Mouse (Mus musculus): ENCODE results near the gene Apoe.
A peak's percentile ranks its signal among the peaks of the same experiment; 100 is the strongest.

The Apoe gene

GRCm38 (mm10) chr7:19715239-19716054 lies 16.5 kb upstream of the Apoe start, which contains the start of gene Tomm40:
Gene Tomm40, minus strand, starts transcription at chr7:19715438.
- peak; percentile 95 to 99 for DNase-seq

DNA sequence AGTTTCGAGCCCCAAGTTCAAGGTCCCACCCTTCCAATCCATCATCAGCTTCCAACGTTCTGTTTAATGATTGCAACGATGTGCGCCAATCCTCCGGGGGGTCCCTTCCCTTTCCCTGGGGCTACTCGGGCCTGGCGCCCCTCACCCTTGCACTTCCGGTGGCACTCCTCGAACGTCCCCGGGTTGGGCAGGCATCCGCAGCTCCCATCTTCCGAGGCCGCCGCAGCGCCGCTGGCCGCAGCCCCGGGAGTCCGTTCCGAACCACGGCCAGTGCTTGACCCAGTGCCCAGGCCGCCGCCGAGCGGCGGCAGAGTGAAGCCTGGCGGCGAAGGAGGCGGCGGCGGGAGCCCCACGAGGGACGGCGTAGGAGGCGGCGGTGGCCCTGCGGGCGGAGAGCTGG lies 15.8 kb upstream of the Apoe start:
- no peak for DNase-seq

GRCm38 (mm10) chr7:19713598-19713997 lies 14.6 kb upstream of the Apoe start:
- no peak for DNase-seq

GRCm38 (mm10) chr7:19713196-19713595 lies 14.2 kb upstream of the Apoe start:
- peak in 1 of 2 experiments; percentile 34 for DNase-seq

GRCm38 (mm10) chr7:19712414-19712813 lies 13.4 kb upstream of the Apoe start:
- DNase-seq, result no peak

DNA sequence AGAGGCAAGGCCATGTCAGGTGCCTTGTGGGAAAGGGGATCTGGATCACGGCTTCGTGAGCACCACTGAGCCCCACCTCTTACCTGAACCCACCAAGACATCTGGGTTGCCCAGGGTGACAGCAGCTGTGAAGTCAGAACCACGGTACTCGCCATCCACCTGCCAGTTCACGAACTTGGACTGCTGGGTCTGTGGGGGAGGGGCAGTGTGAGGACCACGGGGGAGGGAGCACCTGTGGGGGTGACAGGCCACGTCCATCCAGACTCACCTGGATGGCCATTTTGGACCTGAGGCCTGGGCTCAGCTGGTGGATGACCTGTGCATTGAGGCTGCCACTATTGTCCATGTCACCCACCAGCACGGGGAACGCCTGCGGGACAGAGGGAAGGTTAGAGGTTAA lies 11.7 kb upstream of the Apoe start:
- no peak for DNase-seq

DNA sequence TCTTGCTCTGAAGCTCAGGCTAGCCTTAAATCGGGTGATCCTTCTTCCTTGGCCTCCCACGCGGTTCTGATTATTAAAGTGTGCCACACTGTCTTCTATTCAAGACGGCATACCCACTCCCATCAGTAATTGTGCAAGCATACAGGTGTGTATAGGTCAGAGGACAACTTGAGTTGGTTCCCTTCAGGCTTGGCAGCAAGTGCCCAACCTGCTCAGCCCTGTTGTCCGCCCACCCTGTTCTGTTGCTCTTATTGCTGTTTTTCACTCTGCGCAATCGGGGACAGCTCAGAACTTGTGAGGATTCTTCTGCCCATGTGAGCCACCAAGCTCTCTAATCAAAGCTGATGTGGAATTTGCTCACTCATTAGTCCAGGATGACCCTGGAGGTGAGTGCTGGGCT lies 6.3 kb upstream of the Apoe start:
- no peak for DNase-seq

DNA sequence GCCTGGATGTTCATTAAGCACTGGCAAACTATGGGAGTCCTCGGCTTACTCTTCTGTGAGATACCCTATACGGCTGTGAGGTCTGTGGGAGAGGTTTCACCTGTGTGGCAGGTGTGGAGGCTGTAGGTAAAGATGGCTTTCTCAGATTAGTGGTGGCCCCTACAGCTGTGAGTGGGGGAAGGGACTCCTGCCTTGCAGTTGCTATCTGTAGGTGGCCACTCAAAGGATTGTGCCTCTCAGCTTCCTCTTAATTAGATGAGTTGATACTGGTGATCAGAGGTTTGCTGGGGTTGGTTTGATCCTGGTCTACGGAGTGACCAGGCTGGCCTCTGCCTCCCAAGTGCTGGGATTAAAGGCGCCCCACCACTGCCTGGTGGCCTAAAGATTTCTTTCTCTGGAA lies 5.5 kb upstream of the Apoe start:
- no peak for DNase-seq

DNA sequence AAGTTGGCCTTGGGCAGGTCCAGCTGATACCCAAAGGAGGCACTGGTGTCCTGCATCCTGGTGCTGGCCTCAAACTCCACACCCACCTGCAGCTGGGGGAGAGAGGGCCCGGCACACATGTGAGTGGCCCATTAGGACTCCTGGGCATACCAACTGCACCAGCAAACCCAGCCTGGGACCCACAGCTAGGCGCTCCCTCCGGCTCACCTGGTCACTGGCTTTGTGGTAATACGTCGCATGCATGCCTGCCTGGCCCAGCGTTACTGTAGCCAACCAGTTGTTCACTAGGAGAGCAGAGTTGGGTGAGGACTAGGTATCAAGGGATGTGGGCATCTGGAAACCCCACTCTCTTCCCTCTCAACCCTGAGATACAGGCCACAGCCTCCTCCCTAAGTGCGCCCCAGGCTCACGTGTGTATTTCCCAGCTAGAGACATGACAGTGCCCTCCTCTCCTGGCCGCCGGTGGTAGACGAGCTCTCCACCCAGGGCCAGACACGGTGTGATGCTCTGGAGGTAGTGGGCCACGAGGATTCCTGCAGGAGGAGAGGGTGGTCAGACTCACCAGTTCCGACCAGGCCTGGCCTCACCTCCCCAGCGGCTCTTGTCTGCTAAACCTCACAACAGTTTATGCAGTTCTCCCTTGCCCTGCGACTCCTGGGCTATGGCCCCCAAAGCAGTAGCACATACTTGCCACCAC lies 4.0 kb upstream of the Apoe start:
- DNase-seq, result no peak

- DNase-seq, result peak; percentile 59 to 65
Observed at GRCm38 (mm10) chr7:19701069-19701761, 2.2 kb upstream of the Apoe start.

DNA sequence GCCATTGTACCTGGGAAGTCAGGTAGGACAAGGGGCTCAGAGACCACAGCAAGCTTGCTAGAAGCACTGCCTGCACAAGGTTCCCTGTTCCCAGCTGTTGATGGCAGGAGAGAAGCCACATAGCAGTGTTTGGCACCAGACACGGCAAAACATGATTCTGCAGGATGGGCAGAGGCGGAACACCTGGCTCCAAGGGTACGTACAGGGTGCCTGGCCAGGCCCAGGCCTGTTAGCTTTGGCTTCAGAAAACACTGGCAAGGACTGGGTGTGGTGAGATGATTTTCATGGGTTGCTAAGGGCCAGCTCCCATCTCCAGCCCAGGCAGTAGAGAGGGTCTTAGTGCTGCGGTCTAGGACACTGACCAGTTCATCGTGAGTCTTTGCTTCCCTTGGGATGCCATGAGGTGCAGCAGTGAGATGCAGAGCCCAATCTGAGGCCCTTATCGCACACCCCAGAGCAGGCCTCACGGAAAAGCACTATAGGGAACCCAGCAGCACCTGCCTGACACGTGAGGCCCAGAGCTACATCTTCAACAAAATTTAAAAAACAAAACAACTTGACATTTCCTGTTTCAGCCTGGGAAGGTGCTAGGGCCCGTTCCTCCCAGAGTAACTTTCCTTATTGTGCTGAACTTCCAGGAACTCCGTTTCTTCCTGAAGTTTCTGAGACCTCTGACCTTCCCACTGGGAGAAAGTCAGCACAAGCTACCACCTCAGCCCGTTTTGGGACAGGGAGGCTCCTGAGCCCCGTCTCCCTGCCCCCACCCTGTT lies 1.5 kb upstream of the Apoe start:
- DNase-seq, result no peak

DNA sequence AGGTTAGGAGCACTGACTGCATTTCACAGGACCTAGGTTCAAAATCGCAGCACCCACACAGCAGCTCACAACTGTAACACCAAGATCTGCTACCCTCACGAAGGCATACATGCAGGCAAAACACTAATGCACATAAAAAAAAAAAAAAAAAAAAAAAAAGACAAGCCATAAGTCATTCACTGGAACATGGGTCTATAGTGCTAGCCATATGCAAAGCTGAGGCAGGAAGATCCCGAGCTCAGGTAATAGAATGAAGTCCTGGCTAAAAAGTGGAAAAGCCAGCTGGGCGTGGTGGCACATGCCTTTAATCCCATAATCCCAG lies 800 bp upstream of the Apoe start:
- no peak for DNase-seq

GRCm38 (mm10) chr7:19697949-19698906 lies 760 bp downstream of the Apoe start:
- DNase-seq, result no peak

DNA sequence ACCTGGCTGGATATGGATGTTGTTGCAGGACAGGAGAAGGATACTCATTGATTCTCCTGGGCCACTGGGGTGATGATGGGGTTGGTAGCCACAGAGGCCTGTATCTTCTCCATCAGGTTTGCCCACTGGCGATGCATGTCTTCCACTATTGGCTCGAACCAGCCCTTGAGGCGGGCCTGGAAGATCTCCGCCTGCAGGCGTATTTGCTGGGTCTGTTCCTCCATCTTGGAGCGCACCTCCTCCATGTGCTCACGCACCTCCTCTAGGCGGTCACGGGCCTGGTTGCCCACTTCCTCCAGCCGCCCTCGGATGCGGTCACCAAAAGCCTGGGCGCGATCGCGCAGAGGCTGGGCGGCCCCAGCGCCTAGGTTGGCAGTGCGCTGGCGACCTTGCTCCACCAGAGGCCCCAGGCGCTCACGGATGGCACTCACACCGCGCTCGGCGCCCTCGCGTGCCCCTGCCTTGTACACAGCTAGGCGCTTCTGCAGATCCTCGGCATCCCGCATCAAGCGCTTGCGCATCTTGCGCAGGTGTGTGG lies 2.6 kb downstream of the Apoe start:
- DNase-seq, result no peak

DNA sequence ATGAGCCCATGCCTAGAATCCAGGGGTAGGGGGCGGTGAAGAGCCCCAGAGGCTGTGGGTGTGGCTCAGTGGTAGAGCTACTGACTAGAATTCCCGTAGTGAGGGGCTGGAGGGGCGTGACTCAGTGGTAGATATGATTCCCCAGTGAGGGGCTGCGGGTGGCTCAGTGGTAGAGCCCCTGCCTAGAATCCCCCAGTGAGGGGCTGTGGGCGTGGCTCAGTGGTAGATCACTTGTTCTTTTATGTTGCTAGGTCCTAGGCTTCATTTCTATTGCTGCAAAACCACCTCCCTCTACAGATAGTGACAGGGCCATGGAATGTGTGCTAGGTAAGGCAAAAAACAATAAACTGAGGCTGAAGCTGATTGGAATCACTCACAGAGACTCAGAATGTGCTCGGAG lies 3.1 kb downstream of the Apoe start:
- DNase-seq, result no peak

- no peak for DNase-seq
Observed at GRCm38 (mm10) chr7:19695213-19695594, 3.8 kb downstream of the Apoe start.

GRCm38 (mm10) chr7:19694336-19695212 lies 4.4 kb downstream of the Apoe start:
- DNase-seq, result no peak

DNA sequence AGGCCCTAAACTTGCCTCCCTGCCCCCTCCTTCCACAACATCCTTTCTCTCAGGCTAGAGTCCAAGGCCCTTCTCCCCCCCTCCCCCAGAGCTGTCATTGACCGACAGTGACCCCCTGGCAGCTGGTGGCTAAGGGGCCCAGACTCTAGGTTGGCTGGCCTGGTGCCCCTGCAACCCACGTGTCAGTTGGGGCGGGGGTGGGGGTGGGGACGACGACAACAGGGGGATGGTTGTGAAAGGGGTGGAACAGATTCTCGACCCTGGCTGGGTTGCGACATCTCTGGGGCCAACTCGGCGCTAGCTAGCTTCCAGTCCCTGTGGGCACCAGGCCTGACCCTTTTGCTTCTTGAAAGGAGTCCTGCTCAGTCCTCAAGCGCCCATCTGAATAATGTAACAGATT lies 5.6 kb downstream of the Apoe start:
- peak in 1 of 2 experiments; percentile 16 for DNase-seq

DNA sequence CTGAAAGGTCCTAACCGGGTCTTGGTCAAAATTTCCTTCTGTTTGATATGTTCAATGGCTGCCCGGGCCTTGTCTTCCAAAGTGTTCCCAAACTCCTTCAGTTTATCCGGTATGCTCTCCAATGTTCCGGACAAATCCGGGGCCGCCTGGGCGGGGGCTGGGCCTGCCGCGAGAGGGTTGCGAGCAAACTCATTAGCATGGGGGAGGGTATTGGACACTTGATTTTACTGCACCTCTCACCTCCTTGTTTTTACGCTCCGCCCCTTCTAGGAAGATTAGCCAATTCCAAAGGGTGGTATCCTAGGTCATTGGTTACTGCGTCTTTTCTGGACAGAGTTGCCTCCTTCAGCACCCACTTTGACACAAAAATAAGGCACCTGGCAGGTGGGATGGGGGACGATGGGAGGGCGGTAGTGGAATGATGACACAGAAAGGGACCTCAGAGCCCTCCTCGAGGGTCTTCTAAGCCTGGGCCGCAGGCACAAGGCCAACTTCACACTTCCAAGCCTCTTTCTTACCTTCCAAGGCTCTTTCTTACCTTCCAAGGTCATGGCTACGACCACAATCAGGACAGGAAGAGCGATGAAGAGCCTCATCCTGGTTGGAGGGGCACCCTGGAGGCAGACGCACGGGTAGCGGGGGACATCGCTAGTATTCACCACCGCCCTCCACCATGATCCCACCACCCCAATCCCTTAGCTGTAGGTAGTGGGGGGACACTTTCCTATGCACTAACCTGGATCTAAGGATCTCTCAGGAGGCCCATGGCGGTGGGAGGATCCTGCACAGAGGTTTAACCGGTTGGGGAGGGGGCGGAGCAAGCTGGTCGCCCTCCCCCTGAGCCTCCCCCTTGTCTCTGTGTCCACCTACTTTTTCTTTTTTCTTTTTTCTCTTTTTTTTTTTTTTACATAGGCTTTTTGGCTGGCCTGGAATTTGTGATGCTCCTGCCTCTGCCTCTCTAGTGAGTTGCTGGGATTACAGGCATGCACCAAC lies 6.8 kb downstream of the Apoe start, which contains the start of gene Apoc1:
TSS of gene Apoc1 (minus strand) at position 788 of the 993 bp plus-strand sequence.
- DNase-seq, result no peak

Data from spleen, adult 18-20 months (tissue).